Mouse (Mus musculus): ENCODE data around the gene Wdr83. TPM values are rescaled to one million over a fixed set of nuclear protein-coding genes. Genes with fewer than 3 reads are reported as not detected.

Gene Wdr83
- total RNA-seq (2023) = 11.1 to 22.3 TPM (median 15.6 TPM) in 4 replicates

DNA sequence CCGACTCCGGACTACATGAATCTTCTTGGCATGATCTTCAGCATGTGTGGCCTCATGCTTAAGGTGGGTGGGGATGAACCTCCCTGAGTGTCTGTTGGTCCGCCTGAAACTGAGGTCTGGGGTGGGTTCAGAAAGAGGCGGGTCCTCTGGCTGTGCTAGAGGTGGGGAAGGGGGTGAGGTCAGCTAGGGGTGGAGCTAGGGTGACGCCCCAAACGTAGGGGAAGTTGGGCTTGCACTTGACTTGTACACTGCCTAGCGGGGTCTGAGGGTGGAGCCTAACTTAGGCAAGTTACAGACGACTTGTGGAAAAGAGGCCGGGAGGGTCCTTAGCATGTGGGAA lies at the start of gene Wdr83:
Gene Wdr83 (minus strand): TSS at position 91 of the 340 bp plus-strand sequence.

DNA sequence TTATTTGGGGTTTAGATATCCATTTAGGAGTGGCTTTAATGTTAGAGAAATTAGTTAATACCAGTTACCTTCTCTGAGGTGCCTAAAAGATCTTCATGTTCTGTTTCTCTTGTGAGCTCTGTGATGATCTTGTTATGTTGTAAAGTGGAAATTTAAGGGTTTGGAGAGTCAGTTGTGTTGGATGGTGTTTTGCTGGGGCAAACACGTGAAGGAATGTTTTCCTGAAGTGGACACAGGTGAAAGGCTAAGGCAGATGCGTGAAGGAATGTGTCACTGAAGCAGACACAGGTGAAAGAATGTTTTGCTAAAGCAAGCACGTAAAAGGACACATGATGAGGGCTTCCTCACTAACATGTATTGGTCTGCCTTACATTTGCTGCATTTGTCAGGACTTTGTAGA lies 41.9 kb upstream of the Wdr83 start, which contains the start of gene Zfp791:
Gene Zfp791 (minus strand): TSS at position 101 of the 400 bp plus-strand sequence.

DNA sequence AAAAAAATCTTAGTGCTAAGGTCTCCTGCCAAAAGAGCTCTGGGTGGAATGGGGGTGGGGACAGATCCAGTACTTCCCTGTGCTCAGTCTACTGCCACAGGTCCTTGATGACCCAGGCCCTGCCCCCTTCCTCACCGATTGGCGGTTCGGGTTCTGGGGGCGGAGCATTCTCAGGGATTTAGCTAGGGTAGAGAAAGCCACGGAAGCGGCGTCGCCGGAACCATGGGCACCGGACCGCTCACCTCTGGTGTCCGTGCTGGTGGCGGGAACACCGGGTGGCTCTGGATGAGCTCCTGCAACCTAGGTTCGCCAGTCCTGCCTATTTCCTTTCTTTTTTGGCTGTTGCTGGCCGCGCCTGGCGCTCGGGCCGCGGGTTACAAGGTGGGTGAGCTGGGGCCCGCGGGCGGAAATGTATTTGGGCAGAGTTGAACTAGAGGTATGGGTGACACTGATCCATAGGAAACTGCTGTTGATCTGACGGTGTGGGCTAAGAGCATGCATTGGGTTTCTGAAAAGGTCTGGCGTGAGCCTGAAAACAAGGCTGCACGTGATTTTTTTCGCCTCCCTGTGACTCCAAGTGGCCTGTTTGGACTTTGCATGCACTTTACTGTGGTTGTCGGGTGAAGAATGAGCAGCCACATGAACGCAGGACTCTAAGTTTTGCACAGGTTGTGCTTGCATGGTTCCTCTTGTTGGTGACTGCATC lies 2.2 kb upstream of the Wdr83 start, which contains the start of gene Man2b1:
Gene Man2b1 (plus strand): TSS at position 163 of the 706 bp plus-strand sequence.

DNA sequence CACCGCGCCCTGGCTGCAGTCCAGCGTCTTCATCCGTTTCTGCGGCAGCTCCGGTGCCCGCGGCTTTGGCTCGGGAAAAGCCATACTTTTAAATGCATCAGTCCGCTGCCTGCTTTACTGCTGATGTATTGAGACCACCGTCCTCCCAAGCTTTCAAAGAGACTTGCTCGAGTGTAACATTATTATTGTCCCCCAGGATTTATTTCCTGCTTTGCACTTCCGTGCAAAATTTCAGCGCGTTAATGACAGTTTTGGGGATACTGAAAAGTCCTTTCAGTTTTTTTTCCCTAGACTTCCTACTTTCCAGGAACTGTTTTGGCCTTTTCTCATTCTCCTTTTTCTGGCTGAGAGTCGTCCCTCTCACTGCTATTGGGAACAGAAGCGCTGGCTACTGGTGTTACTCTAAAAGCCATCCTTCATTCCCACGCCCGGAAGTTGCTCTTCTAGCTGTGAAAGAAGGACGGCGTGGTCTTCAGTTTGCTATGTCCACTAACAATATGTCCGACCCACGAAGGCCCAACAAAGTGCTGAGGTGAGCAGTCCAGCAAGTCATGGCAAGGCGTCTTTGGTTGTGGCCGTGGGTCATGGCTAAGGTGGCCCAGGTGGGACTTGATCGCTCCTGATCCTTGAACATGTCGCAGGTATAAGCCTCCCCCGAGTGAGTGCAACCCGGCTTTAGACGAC lies 432 bp downstream of the Wdr83 start, which contains the start of gene Wdr83os:
Gene Wdr83os (plus strand): TSS at position 209 of the 684 bp plus-strand sequence.

DNA sequence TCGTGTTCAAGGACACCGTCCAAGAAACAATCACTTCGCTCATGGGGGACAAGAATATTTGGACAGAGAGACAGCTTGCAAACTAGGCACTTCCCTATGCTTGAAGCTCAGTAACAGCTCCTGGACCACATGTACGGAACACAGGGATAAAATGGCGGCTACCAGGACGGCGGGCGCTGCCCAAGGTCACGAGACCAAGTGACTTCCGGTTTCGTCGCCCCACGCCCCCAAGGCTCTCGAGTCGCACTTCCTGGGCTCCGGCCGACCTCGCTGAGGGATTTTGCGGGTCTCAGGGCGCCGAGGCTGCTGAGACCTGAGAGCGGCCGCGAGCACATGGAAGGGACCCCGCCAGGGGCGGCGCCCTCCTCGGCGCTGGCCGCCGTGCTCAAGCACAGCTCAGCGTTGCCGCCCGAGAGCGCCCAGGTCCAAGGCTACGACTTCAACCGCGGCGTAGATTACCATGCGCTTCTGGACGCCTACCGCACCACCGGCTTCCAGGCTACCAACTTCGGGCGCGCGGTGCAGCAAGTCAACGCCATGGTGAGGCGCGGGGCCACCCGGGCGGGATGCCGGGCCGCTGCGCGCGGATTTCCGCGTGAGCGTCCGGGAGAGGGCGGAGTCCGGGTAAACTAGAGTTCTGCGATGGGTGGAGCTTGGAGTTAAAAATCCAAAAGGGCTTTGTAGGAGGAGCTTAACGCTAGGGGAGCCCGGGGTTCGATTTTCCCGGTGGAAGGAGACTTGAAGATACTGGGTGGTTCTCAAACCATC lies 9.4 kb downstream of the Wdr83 start, which contains the start of gene Dhps:
Gene Dhps (plus strand): TSS at position 244 of the 768 bp plus-strand sequence.

DNA sequence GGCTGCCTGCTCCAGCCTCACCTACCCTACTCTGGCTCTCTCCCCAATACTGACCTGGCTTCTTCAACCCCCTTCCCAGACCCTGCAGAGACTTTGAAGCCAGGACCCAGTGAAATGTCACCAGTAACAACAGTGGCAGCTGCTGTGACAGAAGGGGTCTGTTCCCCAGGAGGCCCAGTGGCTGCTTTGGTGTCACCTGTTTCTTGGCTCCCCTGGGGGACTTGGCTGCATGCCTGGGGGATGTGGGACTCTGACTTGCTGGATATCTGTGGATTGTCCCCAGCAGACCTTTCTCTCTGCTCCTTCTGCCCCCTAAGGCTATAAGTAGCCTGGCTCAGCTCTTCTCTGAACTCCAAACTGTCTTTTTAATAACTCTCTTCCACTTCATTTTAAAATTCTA lies 13.1 kb downstream of the Wdr83 start, which contains the start of gene Gm5741:
Gene Gm5741 (minus strand): TSS at position 1 of the 400 bp plus-strand sequence.

DNA sequence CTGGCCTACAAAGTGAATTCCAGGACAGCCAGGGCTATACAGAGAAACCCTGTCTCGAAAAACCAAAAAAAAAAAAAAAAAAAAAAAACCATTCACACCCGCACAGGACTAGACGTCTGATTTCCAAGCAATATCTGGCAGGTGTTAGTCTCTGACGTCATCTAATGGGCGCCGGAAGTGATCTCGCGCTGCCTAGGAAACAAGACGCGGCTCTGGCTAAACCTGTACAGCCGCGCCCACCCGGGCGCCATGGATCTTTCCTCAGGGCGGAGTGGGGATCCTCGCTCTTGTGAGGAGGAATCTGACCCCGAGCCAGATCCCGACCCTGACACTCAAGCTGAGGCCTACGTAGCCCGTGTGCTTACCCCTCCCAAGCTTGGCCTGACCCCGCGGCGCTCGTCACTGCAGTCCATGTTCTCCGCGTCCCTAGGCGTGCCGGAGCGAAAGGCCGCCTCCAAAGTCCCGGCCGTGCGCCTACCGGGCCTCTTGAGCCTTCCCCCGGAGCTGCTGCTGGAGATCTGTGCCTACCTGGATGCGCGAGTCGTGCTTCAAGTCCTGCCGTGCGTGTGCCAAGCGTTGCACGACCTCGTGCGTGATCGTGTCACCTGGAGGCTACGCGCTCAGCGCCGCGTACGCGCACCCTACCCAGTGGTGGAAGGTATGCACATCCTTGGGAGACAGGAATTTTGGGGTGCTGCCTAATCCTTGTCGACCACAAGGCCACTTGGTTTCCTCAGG lies 21.1 kb downstream of the Wdr83 start, which contains the start of gene Fbxw9:
Gene Fbxw9 (plus strand): TSS at position 177 of the 738 bp plus-strand sequence.

DNA sequence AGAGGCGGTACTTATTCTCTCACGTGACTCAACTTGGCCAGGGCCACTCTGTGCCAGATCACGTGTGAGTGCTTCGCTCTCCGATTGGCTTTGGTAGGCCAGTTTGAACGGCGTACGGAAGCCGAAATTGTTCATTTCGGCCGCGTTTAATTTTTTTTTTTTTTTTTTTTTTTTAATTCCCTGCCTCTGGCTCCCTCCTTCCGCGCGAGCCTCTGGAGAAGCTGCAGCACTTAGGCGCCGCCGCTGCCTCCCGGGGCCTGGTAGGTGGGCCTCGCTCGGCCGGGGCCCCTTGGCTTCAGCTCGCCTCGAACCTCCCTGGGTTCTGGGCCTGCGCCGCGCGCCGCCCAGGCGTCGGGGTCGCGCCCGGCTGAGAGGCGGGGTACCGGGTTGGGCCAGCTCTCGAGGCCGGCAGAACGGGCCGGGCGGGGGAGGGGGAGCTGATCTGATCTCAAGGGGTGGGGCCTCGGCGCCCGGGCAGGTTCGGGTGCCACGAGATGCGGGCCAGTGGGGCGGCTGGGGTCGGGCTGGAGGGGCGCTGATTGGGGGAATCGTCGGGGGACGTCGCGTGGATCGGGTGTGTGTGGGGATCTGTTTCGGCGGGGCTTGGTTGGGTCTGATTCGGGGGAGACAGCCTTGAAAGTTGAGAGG lies 44.3 kb downstream of the Wdr83 start, which contains the start of gene Tnpo2:
Gene Tnpo2 (plus strand): TSS at position 198 of the 648 bp plus-strand sequence.

DNA sequence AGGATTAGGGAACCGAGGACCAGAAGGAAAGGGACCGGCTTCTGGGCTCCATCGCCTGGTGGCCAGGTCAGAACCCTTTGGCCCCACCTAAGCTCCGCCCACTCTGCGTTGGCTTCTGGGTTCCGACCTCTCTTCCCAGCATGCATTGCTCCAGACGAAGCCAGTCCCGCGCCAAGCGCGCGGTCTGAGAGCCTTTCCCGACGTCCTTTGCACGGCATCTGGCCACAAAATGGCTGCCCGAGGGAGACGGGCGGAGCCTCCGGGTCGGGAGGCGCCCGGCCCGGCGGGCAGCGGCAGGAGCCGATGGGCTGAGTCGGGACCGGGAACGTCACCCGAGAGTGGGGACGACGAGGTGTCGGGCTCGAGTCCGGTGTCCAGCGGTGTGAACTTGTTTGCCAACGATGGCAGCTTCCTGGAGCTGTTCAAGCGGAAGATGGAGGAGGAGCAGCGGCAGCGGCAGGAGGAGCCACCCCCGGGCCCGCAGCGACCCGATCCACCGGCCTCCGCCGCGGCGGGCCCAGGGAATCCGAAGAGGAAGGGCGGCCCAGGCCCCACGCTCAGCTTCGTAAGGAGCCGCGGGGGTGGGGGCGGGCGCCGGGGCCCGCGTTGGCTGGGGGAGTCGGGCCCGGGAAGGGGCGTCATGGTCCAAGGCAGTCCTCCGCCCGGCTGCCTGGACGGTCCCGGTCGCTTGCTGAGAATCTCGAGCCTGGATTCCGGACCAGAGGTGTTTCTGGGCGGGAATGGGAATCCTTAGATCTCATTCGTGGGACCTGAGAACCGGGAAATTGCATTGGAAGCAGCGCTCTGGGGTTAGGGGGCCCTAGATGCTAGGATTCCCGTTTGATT lies 54.2 kb downstream of the Wdr83 start, which contains the start of gene Trir:
Gene Trir (plus strand): TSS at position 154 of the 846 bp plus-strand sequence.

DNA sequence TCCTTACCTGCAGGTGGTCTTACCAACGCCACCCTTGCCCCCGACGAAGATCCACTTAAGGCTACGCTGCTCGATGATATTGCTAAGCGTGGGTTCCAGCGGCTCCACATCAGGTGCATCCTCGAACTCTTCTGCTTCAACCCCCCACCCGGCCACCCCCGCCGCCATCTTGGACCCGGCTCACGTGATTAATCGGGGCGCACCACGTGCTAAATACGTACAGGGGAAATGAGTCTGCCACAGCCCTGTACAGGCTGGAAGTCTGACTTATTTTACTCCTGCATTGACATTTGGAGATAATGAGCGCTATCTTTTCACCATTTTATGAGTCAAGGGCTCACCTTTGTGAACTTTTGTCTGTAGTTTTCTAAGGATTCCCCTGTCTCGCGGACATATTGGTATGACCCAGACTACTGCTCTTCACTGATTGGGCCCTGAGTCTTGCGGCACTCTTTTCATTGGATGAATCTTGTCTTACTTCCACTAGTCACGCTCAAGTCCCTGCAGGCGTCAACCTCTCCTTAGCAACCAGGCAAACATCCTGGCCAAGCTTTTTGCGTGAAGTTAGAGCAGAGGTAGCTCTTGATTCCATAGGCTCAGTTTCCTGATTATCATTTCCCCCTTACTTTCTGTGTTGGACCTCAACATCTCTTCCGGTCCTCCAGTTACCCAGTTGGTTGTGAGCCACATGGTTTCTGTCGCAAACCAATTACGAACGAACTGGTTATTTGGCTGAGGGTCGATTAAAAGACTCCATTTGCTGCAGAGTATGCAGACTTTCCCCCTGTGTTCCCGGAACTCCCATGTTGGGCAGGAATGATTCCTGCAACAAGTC lies 55.8 kb downstream of the Wdr83 start, which contains the start of gene Asna1:
Gene Asna1 (minus strand): TSS at position 184 of the 835 bp plus-strand sequence.

Other genes starting within 250 kb of the Wdr83 start
- 10.7 to 13.2 TPM (median 12.1 TPM) in 4 replicates for gene Gadd45gip1, start 249.8 kb downstream of the Wdr83 start, total RNA-seq (2023)
- gene Rad23a, start 240.6 kb downstream of the Wdr83 start, total RNA-seq (2023) = 53.8 to 68.0 TPM (median 60.0 TPM) in 4 replicates
- 520 to 585 TPM (median 529 TPM) in 4 replicates for gene Calr, start 234.4 kb downstream of the Wdr83 start, total RNA-seq (2023)
- gene Farsa, start 224.3 kb downstream of the Wdr83 start, total RNA-seq (2023) = 60.9 to 68.8 TPM (median 65.9 TPM) in 4 replicates
- gene Syce2, start 209.2 kb downstream of the Wdr83 start, total RNA-seq (2023) = 5.7 to 9.3 TPM (median 8.5 TPM) in 4 replicates
- gene Gcdh, start 187.4 kb downstream of the Wdr83 start, total RNA-seq (2023) = 19.0 to 33.9 TPM (median 24.8 TPM) in 4 replicates
- gene Klf1, start 179.4 kb downstream of the Wdr83 start, total RNA-seq (2023) = 0.39 TPM in 1 of 4 replicates, not detected in the others
- gene Dnase2a, start 172.7 kb downstream of the Wdr83 start, total RNA-seq (2023) = 56.5 to 67.9 TPM (median 65.7 TPM) in 4 replicates
- gene Mast1, start 143.9 kb downstream of the Wdr83 start, total RNA-seq (2023) = 0.18 to 0.44 TPM (median 0.31 TPM) in 4 replicates
- gene Rtbdn, start 134.3 kb downstream of the Wdr83 start, total RNA-seq (2023) = not detected in 4 replicates
- gene Gm49661, start 111.9 kb downstream of the Wdr83 start, total RNA-seq (2023) = 3.3 TPM in 1 of 4 replicates, not detected in the others
- 55.0 to 57.2 TPM (median 55.6 TPM) in 4 replicates for gene Prdx2, start 111.7 kb downstream of the Wdr83 start, total RNA-seq (2023)
- 24.0 to 35.1 TPM (median 26.0 TPM) in 4 replicates for gene Rnaseh2a, start 111.5 kb downstream of the Wdr83 start, total RNA-seq (2023)
- 1,593 to 1,983 TPM (median 1,752 TPM) in 4 replicates for gene Junb, start 102.6 kb downstream of the Wdr83 start, total RNA-seq (2023)
- gene Hook2, start 90.7 kb downstream of the Wdr83 start, total RNA-seq (2023) = 6.7 to 9.1 TPM (median 8.3 TPM) in 4 replicates
- gene Best2, start 66.8 kb downstream of the Wdr83 start, total RNA-seq (2023) = not detected in 4 replicates
- gene Asna1, start 56.0 kb downstream of the Wdr83 start, total RNA-seq (2023) = 80.7 to 99.0 TPM (median 92.9 TPM) in 4 replicates
- gene Trir, start 54.5 kb downstream of the Wdr83 start, total RNA-seq (2023) = 194 to 214 TPM (median 210 TPM) in 4 replicates
- gene Tnpo2, start 44.4 kb downstream of the Wdr83 start, total RNA-seq (2023) = 44.5 to 50.5 TPM (median 46.9 TPM) in 4 replicates
- 12.9 to 16.5 TPM (median 14.4 TPM) in 4 replicates for gene Fbxw9, start 21.3 kb downstream of the Wdr83 start, total RNA-seq (2023)
- gene Gm5741, start 13.3 kb downstream of the Wdr83 start, total RNA-seq (2023) = not detected in 4 replicates
- 123 to 148 TPM (median 135 TPM) in 4 replicates for gene Dhps, start 9.5 kb downstream of the Wdr83 start, total RNA-seq (2023)
- 43.4 to 52.3 TPM (median 47.1 TPM) in 4 replicates for gene Wdr83os, start 566 bp downstream of the Wdr83 start, total RNA-seq (2023)
- 152 to 159 TPM (median 155 TPM) in 4 replicates for gene Man2b1, start 2.0 kb upstream of the Wdr83 start, total RNA-seq (2023)
- not detected in 4 replicates for gene Zfp791, start 41.8 kb upstream of the Wdr83 start, total RNA-seq (2023)
- not detected in 4 replicates for gene Cks1brt, start 70.6 kb upstream of the Wdr83 start, total RNA-seq (2023)
- not detected in 4 replicates for gene Olfr371, start 144.7 kb upstream of the Wdr83 start, total RNA-seq (2023)
- 29.2 to 34.4 TPM (median 33.0 TPM) in 4 replicates for gene Orc6, start 218.3 kb upstream of the Wdr83 start, total RNA-seq (2023)
- gene Vps35, start 218.5 kb upstream of the Wdr83 start, total RNA-seq (2023) = 73.7 to 74.9 TPM (median 74.4 TPM) in 4 replicates